Mouse (Mus musculus) heart, adult 2 months (tissue): ENCODE data around the gene Tdrd6. TPM values are rescaled to one million over a fixed set of nuclear protein-coding genes. Genes with fewer than 3 reads are reported as not detected.

Experiments used
- DNase-seq, 2 experiments: peaks; one replicate each; pipeline ENCODE4 v3.0.0; 2021
- H3K27ac ChIP-seq: fragments of 200-600 bp; 2 replicates; pipeline ENCODE4 v1.8.1; 2022
- H3K27me3 ChIP-seq: fragments of 200-500 bp; 2 replicates; pipeline ENCODE4 v1.6.1; 2012; ENCODE audit warnings: mild to moderate bottlenecking, low read length, inconsistent platforms, mixed read lengths; ENCODE audit not compliant: control insufficient read depth, insufficient read depth
- H3K36me3 ChIP-seq: fragments of 200-500 bp; 2 replicates; pipeline ENCODE4 v1.6.1; 2012; ENCODE audit warnings: low read length, inconsistent platforms; ENCODE audit not compliant: control insufficient read depth, insufficient read depth
- H3K4me1 ChIP-seq: fragments of 200-500 bp; 2 replicates; pipeline ENCODE4 v1.6.1; 2011; ENCODE audit warnings: low read length; ENCODE audit not compliant: control insufficient read depth, insufficient read depth
- H3K4me3 ChIP-seq: fragments of 200-600 bp; 2 replicates; pipeline ENCODE4 v1.8.1; 2022
- H3K79me2 ChIP-seq: fragments of 200-500 bp; replicated peaks from 2 replicates; pipeline ENCODE4 v1.6.1; 2012; ENCODE audit warnings: mild to moderate bottlenecking, inconsistent platforms, low read length, moderate library complexity, mixed read lengths; ENCODE audit not compliant: control insufficient read depth, insufficient read depth
- H3K9ac ChIP-seq: fragments of 200-500 bp; 2 replicates; pipeline ENCODE4 v1.6.1; 2012; ENCODE audit warnings: low read depth, mild to moderate bottlenecking, control low read depth, inconsistent platforms, low read length, mixed read lengths
- CTCF ChIP-seq: fragments of 200-600 bp; IDR thresholded peaks from 2 replicates; pipeline ENCODE4 v1.8.1; 2022; ENCODE audit warnings: antibody characterized with exemption, mild to moderate bottlenecking, moderate library complexity
- EP300 ChIP-seq: fragments of 200-500 bp; IDR thresholded peaks from 2 replicates; pipeline ENCODE4 v1.6.1; 2011; ENCODE audit warnings: low read depth, low read length, control low read depth; ENCODE audit not compliant: insufficient read depth
- POLR2A ChIP-seq: fragments of 200-500 bp; IDR thresholded peaks from 2 replicates; pipeline ENCODE4 v1.6.1; 2011; ENCODE audit warnings: mild to moderate bottlenecking, low read depth, low read length, control low read depth; ENCODE audit not compliant: insufficient read depth
- WGBS: fragments of 180-500 bp; shearing (Covaris S2); methylation state at CpG from one replicate; pipeline ENCODE4 v1.1.7; 2018; 5-methylcytosine and 5-hydroxymethylcytosine counted together
- intact Hi-C: fragments of 180-260 bp; cut with DNase I; formaldehyde crosslinking; loops from one replicate; pipeline ENCODE4 v1.15.1; 2025
- polyA plus RNA-seq: library from polyadenylated mRNA; depleted of rRNA; stranded (reverse); fragments of >200 nt; gene quantifications from 2 replicates; pipeline ENCODE4 v1.2.3, GENCODE M21; 2012
- total RNA-seq, 2 experiments: library from RNA; stranded (reverse); gene quantifications; 2 replicates each; pipeline ENCODE4 v1.2.3; 2021

The Tdrd6 gene
- total and polyA plus RNA-seq, 3 experiments: 0.02 TPM; not detected in 2

DNA sequence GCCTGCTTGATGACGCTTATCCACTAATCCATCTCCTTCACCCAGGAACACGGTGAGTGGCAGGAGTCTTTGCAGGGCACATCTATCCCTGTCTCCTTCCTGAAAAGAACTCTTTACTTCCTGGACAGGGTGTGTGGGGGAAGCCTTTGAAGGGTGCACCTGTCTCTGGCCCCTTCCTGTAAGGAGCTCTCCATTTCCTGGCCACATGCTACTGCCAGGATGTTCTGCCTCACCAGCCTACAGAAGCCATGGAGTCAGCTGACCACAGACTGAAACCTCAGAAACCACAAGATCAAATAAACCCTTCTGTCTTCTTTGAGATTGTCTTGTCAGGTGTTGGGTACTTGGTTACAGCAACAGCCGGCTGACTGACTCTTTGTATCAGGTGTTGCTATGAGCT is 15.0 kb upstream of the Tdrd6 start:
- intact Hi-C loops: no loop called here
- Histone ChIP-seq H3K4me3 (no peak overlapping the region), H3K36me3 (no peaks in the 10 kb centered on the region), H3K79me2 (no peaks in the 10 kb centered on the region), H3K27me3 (no peaks in the 10 kb centered on the region), H3K27ac (no peak overlapping the region), H3K4me1 (peaks cover 3% of the 10 kb centered on the region), H3K9ac (no peak overlapping the region)
- no peak for DNase-seq
- 82% methylated on average over 3 of the region's 3 CpGs for whole genome bisulfite sequencing
- no peak for TF ChIP-seq EP300
- TF ChIP-seq POLR2A: no peak
- no peak for TF ChIP-seq CTCF

DNA sequence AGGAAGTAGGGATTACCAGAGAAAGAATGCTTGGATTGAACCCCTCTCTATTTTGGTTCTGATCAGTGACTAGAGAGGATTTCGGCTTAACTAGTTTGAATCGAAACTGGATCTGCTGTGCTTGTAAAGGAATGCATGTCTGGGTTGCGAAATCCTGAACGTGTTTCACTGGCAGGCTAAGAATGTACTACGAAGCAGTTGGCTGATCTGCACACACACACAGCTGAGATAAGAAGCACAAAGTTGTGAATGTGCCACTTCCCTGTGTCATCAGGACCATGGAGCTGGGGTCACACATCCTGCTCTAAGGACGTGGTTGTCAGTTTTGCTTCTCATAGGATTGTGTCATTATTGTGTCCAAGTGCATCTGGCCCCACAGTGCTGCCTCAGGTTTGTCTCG is 14.3 kb upstream of the Tdrd6 start:
- H3K27me3 ChIP-seq: no peaks in the 10 kb centered on the region
- intact Hi-C loops: no loop called here
- no peak overlapping the region for H3K27ac ChIP-seq
- H3K4me3 ChIP-seq: no peak overlapping the region
- 25% methylated on average over 7 of the region's 7 CpGs for WGBS
- H3K4me1 ChIP-seq: peaks cover 3% of the 10 kb centered on the region
- H3K9ac ChIP-seq: no peak overlapping the region
- H3K79me2 ChIP-seq: no peaks in the 10 kb centered on the region
- H3K36me3 ChIP-seq: no peaks in the 10 kb centered on the region
- peak in 1 of 2 experiments; percentile 42 for DNase-seq
- TF ChIP-seq EP300 (peak; percentile 73; the same call in 1 of the 2 replicates), CTCF (no peak)

DNA sequence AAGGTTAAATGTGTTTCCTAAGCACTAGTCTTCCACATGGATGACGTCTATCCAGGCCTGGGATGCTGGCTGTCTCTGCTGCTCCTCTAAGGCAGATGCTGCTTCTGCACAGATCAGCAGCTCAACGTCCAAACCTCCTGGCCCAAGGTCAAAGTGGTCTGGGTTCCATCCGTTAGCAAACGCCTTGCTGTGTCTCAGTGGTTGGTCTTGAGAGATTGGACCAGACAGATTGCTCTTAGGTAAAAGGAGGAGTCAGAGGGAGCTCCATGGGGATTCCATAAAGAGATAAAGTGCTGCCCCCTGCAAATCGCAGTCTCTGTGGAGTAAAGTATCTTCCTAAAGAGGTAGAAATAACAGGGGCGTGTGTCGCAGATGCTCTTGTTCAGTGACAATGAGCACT is 13.1 kb upstream of the Tdrd6 start:
- Histone ChIP-seq H3K27ac (no peak overlapping the region), H3K4me3 (no peak overlapping the region), H3K36me3 (no peaks in the 10 kb centered on the region), H3K4me1 (peaks cover 3% of the 10 kb centered on the region), H3K27me3 (no peaks in the 10 kb centered on the region), H3K79me2 (no peaks in the 10 kb centered on the region), H3K9ac (no peak overlapping the region)
- intact Hi-C loops: no loop called here
- 83% methylated on average over 7 of the region's 7 CpGs for WGBS
- no peak for DNase-seq
- TF ChIP-seq CTCF (no peak), EP300 (no peak), POLR2A (no peak)

DNA sequence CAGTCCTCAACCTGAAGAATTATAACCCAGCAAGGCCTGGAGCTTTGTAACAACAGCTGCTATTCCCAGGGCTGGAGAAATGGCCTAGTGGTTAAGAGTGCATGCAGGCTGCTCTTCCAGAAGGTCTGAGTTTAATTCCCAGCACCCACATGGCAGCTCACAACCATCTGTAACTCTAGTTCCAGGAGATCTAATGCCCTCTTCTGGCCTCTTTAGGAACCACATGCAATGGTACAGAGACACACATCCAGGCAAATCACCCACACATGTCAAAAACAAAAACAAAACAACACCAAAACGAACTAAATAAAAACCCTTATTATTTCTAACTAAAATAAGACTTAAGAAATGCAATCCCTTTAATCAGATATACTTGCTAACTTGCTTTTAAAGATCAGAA is 10.7 kb upstream of the Tdrd6 start:
- Histone ChIP-seq H3K9ac (no peak overlapping the region), H3K27me3 (no peaks in the 10 kb centered on the region), H3K4me1 (peaks cover 3% of the 10 kb centered on the region), H3K36me3 (no peaks in the 10 kb centered on the region), H3K4me3 (no peak overlapping the region), H3K27ac (no peak overlapping the region), H3K79me2 (no peaks in the 10 kb centered on the region)
- no peak for TF ChIP-seq POLR2A
- peak; percentile 35 for TF ChIP-seq CTCF
- TF ChIP-seq EP300: no peak
- no peak for DNase-seq
- intact Hi-C loops: no loop called here
- 68% methylated on average over 1 of the region's 1 CpGs for WGBS

DNA sequence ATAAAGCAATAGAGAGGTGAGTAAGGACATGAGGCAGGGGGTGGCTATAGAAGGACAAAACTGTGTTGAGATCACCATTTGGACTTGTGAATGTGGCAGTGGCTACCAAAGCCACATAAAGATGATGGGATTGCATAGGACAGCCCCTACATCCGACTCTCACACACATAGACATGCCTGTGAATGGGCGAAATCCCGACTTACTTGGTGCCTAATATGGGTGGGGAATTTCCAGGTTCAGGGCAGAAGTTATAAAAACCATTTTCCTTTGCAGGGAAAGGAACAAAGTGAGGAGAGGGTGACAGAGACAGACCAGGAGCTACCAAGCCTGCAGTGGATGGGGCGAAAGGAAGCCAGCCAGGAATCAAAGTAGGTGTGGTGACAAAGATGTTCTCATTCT is 7.0 kb upstream of the Tdrd6 start:
- intact Hi-C loops: no loop called here
- Histone ChIP-seq H3K36me3 (no peaks in the 10 kb centered on the region), H3K4me1 (no peaks in the 10 kb centered on the region), H3K4me3 (no peak overlapping the region), H3K27ac (no peak overlapping the region), H3K79me2 (no peaks in the 10 kb centered on the region), H3K27me3 (no peaks in the 10 kb centered on the region), H3K9ac (no peak overlapping the region)
- DNase-seq: no peak
- whole genome bisulfite sequencing: 93% methylated on average over 4 of the region's 4 CpGs
- TF ChIP-seq CTCF: no peak
- no peak for TF ChIP-seq EP300
- TF ChIP-seq POLR2A: no peak

DNA sequence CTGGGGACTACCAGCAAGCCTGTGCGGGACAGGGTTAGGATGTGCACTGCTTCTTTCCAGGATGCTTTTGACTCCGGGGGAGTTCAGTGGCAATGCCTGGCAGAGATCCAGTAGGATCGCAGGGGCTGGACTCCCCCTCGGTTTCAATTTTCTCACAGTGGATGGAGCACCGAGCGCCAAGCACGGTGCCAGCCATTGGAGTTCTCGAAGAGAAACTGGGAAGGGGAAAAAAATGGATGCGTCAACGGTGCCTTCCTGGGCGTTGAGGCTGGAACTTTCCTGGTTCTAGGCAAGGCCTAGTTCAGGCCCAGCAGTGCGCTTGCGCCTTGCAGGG is 295 bp upstream of the Tdrd6 start:
- Histone ChIP-seq H3K4me3 (no peak overlapping the region), H3K27ac (no peak overlapping the region), H3K4me1 (no peaks in the 10 kb centered on the region), H3K9ac (no peak overlapping the region), H3K79me2 (no peaks in the 10 kb centered on the region), H3K27me3 (peaks cover 19% of the 10 kb centered on the region), H3K36me3 (no peaks in the 10 kb centered on the region)
- TF ChIP-seq EP300: no peak
- no peak for TF ChIP-seq CTCF
- TF ChIP-seq POLR2A: no peak
- intact Hi-C loops: no loop called here
- 52% methylated on average over 13 of the region's 13 CpGs for WGBS
- no peak for DNase-seq
